15 mouse cellular contexts compared by ENCODE assay signal in the genomic region with DNA sequence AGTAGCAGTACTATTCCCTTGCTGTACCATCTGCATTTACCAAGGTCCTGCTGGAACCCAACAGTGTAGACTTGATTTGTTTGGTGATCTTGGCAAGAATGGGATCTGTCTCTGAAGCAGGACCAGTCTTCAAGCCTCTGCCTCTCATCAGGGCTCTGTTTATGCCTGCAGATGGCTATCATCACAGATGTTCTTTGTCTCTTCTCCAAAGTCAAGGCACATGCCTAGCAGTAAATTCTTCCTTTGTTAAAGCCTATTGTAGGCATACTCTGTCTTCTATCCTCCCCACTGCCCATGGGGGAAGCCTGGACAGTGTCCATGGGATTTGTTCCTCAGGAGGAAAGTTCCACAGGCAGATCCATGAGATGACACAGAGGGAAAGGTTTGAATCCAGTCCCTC.
DNase-seq lines count a peak whose midpoint lies in the region.
"Had no signal": no experiment of that assay in that cellular context is flagged by ENCODE, and none has a peak within 500 bp of the region (broad histone marks: within the 10 kb centered on the region; RNA-seq: fewer than 3 reads in every experiment).

No protein-coding gene starts in this region.

- peak; percentile 5 for DNase-seq in layer of hippocampus, adult 11-12 months (ENCODE audit: low spot score)
- no peak for DNase-seq in layer of hippocampus, adult 18-20 months (ENCODE audit: low spot score in 2 of 2)
- peak; percentile 6 for DNase-seq in left cerebral cortex, adult 11 months (ENCODE audit: low spot score)
- DNase-seq in left cerebral cortex, adult 9 months (ENCODE audit: low spot score in 2 of 2) = no peak
- peak; percentile 54 for DNase-seq in telencephalon, adult 2 months (ENCODE audit: low read depth, low spot score)
- no peak for DNase-seq in cerebellum, postnatal 10 days
- DNase-seq: adrenal gland, adult 2 months; adrenal gland, postnatal 10 days; adrenal gland, postnatal 25 days; B cell, adult 2 months; cerebellum, adult 11-12 months; cerebellum, adult 9-10 months; cerebellum, postnatal 14 days; cerebellum, postnatal 36 days; embryo, embryonic 11 days had no signal

Comparison
In these comparisons a context has a peak if more than half of its experiments do, and no peak if none do; other contexts are left out.
1. DNase-seq: peak in layer of hippocampus, adult 11-12 months (single experiment), left cerebral cortex, adult 11 months (single experiment) and telencephalon, adult 2 months (single experiment); none in layer of hippocampus, adult 18-20 months (0 of 2), left cerebral cortex, adult 9 months (0 of 2) and cerebellum, postnatal 10 days (0 of 2).